Mouse (Mus musculus) skeletal muscle tissue, adult 2 months (tissue): ENCODE data around the gene Mapkap1.
"Not testable (repeated sequence)": the region's sequence is repeated elsewhere in the genome, so short reads cannot be mapped to it uniquely, and the experiment has no call there.

Source experiments
- DNase-seq: peaks from one replicate; pipeline ENCODE4 v3.0.0-alpha.2; 2012; ENCODE audit warnings: low read depth, low spot score

Mapkap1 gene

GRCm38 (mm10) chr2:34431701-34432372, 25.3 kb downstream of the Mapkap1 start:
- DNase-seq: no peak

GRCm38 (mm10) chr2:34432887-34433286, 26.3 kb downstream of the Mapkap1 start:
- DNase-seq: not testable (repeated sequence)

- peak; percentile 11 for DNase-seq
Measured at GRCm38 (mm10) chr2:34436321-34436720, 29.8 kb downstream of the Mapkap1 start.

GRCm38 (mm10) chr2:34448756-34449155, 42.2 kb downstream of the Mapkap1 start:
- no peak for DNase-seq

DNA sequence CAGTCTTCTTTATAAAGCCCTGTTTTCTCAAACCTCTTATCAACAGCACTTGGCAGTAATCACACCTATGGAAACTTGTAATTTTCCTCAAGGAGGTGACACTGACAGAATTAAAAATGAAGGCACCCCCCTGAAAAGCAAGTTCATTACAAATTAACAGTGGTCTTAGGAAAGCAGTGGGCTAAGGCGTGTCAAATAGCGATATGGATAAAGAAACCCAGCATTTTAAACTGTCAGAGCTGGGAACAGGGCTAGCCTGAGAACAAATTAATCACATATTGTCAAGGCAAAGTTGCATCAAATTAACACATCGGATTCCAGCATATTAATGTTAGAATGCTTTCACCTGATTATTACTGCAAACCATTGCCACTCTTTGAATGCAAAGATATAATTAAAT, 55.9 kb downstream of the Mapkap1 start:
- no peak for DNase-seq

DNA sequence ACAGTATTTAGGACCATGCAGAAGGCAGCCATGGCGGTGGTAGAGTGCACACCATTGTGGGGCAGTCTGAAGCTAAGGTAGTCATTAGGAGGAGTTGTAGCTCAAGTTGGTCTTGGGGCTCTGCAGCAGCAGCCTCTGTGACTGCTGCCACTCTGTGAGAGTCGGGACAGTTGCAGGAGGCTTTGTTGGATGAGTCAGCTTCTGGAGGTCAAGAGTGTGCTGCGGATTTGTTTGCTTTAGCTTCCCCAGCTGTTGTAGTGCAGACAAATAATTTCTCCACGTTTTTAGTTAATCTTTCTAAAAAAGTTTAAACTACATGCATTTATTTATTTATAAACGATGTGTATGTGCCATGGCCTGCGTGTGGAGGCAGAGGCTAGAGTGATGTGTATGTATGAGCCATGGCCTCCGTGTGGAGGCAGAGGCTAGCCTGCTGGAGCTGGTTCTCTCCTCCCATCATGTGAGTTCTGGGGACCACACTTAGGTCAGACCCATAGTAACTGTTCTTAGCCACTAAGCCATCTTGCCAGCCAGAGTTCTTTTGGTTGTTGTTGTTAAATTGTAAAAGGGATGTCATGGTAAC, 62.1 kb downstream of the Mapkap1 start:
- DNase-seq: no peak

DNA sequence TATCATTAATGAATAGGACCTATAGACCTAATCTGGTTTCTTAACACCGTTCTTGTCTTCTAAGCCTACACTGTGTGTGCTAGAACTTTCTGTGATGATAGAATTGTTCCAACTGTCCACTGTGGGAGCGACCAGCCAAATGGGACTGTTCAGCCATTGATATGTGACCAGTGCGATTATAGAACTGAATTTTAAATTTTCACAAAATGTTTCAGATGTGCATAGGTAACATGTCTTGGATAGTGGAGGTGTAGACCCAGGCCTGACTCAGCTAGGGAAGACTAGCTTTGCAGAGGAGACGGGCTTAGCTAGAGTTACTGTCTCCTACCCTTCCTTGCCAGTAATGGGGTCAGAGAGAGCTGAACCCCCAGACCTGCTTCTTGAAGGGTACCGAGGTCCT, 62.8 kb downstream of the Mapkap1 start:
- no peak for DNase-seq

DNA sequence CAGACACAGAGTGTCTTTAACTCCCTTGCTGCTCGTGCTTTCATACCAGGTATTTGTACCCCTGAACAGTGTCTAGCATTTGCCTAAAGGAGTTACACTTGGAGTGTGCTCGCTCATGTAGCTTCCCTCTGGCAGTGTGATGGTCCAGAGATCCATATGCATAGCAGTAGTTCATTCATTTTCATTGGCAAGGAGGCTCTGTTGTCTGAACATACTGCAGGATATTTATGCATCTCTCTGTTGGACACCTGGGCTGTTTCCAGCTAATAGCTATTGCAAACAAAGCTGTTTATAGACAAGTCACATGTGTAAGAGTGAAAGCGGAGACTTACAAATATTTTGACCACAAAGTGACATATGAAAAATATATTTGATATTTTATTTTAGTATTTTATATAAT, 67.2 kb downstream of the Mapkap1 start:
- no peak for DNase-seq

DNA sequence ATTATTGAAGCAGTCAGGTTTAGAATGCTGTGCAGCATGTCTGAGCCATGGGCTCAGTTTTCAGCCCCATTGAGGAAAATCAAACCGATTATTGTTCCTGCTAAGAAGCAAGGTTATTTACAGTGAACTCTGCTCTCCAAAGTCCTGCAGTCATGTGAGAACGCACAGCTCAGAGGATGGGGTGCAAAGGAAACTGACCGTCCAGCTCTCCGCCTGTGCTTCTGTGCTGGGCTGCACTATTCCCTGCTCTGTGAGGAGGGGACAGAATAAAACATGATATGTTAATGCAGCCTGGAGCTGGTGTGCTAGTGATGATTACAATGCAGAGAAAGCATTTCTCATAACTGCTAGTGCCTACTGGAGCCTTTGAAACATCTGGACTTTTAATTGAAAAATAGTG, 74.8 kb downstream of the Mapkap1 start:
- no peak for DNase-seq

GRCm38 (mm10) chr2:34482102-34482501, 75.5 kb downstream of the Mapkap1 start:
- DNase-seq: no peak

- no peak for DNase-seq
Measured at GRCm38 (mm10) chr2:34482531-34482930, 76.0 kb downstream of the Mapkap1 start.

DNA sequence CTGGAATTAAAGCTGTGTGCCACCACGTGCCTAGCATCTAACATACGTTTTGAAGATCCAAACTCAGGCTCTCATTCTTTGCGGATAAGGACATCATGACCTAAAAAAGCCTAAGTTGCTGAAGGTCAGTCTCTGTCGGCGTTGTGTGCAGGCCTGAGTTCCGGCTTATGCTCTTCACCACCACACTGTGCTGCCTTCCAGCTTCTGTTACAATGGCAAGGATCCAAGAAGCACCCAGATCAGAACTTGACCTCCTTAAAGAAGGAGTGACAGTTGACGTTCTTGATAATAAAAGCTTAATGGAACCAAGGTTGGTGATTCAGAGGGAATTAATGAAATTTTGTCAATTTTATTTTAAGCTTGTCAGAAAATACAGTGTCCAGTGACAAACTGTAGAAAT, 80.7 kb downstream of the Mapkap1 start:
- peak; percentile 19 for DNase-seq

DNA sequence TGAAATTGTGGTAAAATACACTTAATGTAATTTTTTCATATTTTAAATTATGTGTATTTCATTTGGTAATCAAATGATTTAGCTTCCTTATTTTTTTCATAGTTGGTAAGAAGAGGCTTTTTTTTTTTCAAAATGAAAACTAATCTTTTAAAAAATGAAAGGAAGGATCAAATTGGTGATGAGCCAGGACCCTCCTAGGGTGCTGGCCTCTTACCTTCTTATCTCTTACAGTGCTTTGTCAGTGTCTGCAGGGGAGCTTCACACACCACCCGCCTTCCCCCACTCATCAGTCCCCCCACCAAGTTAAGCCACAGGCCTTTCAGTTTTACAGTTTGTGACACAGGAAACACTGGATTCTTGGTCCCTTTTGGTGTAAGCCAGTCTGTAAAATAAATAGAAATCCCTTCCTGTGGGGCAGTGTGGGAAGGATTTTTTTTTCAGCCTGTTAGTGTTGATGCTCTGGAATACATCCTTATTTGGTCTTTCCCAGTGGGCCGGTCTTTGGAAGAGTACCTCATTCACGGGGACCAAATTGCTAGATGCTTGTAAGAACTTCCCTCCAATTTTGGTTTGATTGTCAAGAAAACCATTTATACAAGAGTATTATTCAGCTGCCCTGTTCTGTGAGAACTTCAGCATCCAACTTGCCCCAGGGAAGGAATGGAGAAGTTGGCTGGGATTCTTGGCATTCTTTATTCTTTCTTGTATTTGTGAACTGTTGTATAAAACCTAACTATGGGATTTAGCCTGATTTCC, 97.6 kb downstream of the Mapkap1 start:
- no peak for DNase-seq

DNA sequence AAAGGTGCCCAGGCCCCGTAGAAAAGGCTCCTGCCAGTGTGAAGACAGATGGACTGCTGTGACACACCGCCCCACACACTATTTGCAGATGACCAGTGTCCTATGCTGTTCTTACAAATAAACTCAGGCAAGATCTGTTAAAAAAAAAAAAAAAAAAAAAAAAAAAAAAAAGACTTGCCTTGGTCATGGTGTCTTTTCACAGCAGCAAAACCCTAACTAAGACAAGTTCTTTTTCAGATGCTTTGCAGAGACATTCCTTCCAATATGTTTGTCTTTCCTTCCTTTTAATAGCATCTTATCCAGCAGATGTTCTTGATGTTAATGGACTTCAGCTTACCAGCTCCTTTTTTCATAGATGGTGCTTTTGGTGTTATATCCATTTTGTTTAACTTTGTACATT, 99.6 kb downstream of the Mapkap1 start:
- DNase-seq: not testable (repeated sequence)

- DNase-seq: no peak
Measured at GRCm38 (mm10) chr2:34509856-34510255, 103.3 kb downstream of the Mapkap1 start.

- no peak for DNase-seq
Measured at GRCm38 (mm10) chr2:34515263-34515662, 108.7 kb downstream of the Mapkap1 start.

GRCm38 (mm10) chr2:34518083-34518482, 111.5 kb downstream of the Mapkap1 start:
- no peak for DNase-seq

DNA sequence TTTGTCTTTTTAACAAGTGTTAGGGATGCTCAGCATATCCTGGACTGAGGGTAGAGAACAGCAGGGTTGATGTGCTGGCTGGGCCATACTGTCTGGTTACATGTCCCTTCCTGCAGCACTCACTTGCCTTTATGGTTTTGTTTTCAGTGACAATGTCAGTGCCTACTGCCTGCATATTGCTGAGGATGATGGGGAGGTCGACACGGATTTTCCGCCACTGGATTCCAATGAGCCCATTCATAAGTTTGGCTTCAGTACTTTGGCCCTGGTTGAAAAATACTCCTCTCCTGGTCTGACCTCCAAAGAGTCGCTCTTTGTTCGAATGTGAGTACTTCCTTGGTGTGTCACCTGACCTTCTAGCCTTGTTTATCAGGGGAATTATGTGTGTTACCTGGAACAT, 112.0 kb downstream of the Mapkap1 start:
- DNase-seq: no peak

DNA sequence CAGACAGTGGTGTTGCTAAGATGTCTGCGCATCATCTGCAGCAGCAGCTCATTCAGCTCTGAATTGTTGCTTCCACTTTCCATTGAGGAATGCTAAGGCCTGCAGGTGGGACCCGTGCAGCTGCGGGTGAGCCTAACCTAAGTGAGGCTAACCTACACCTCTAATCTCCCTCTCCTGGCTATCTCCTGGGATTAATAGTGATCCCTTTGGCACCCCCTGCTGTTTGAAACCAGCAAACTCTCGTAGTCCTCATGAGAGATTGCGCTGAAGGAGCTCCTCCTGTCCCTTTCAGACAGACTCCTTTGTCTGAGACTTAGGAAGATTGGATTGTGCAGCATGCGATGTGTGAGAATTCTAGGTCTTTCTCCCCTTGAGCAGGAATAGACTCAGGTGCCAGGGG, 113.0 kb downstream of the Mapkap1 start:
- peak; percentile 14 for DNase-seq

GRCm38 (mm10) chr2:34521384-34521783, 114.8 kb downstream of the Mapkap1 start:
- no peak for DNase-seq

DNA sequence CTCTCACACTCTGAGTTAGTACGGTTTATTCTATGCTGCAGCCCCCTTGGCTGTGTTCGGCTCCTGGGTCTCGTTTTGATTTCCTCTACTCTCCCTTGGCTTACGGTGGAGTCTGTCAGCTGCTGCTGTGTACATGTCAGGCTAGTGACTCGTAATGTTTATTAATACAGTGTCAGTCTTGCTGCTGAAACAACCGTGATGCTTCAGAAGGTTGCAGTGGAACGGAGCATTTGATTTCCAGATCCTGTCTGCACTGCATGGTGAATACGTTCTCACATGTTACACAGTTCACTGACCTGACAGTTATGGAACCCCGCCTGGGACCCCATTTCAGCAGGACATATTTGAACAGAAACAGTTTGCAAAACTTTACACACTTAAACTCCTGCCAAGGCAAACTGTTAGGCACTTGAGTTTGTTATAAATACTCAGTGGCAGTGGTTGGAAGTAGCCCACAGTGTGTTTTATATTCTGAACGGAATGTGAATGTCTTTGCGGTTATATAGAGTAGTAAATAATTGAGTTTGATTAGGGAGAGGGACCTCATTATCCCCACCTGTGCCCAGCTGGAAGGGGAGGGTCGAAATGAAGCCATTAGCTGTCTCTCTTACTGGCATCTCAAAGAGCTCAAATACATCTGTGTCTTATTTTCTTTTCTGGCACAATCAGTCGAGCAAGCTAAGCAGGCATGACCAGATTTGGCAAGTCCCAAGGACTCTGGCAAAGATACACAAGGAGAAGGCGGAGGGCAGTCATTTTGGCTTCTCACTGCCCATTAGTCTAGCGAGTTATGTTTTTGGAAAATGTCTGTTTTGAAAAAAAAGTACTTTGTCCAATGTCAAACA, 120.2 kb downstream of the Mapkap1 start:
- peak; percentile 46 for DNase-seq

DNA sequence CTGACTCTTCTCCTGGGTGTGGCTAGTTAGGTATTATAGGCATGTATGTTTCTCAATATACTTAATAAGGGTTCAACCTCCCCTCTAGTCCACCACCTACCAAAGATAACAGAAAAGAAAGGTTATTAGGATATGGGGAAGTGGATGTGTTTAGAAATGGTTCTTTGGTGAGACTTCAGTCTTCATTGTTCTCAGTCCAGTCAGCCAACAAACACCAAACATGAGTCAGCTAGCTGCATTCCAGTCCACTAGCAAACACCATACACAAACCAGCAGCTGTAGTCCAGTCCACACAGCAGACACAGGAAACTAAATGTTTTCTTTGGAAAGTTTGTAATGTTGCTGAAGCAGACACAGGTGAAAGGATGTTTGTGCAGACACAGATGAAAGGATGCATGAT, 121.9 kb downstream of the Mapkap1 start:
- DNase-seq: no peak
